Mouse (Mus musculus): ENCODE measurements around the gene Clip2.

GRCm38 (mm10) chr5:134441105-134441504 is 111.1 kb downstream of the Clip2 start:
- TF ChIP-seq EP300 (optimal IDR thresholded peaks at IDR 0.05) (no peak), CTCF (IDR thresholded peaks at IDR 0.05; ENCODE audit: low read depth) (no peak)

Data from stomach, postnatal 0 days (tissue).